Mouse (Mus musculus) fat pad, adult 2 months (tissue): ENCODE data around the gene Ttc41.
A peak's percentile ranks its signal among the peaks of the same experiment; 100 is the strongest.

Experiments
- DNase-seq: peaks from one replicate; pipeline ENCODE4 v3.0.0-alpha.2; 2011; ENCODE audit warnings: low read depth, low spot score; ENCODE audit errors: extremely low read depth

Gene Ttc41

DNA sequence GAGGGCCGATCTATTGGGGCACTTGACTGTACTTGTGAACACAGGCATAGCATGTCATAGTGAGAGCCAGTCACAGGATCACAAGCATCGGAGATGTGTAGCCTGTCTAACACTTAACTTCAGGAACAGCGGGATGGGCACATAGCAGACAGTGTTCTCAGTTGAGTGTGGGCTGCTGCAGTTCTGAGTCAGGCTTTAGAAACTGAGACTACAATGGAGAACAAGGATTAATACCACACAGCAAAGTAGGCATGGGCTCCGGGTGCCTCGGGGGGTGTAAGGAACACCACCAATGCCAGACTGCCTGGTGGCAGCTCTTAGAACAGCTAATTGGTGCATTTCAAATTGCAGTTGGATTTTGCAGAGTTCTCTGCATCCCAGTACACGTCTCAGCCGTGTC is 115.4 kb downstream of the Ttc41 start:
- no peak for DNase-seq

DNA sequence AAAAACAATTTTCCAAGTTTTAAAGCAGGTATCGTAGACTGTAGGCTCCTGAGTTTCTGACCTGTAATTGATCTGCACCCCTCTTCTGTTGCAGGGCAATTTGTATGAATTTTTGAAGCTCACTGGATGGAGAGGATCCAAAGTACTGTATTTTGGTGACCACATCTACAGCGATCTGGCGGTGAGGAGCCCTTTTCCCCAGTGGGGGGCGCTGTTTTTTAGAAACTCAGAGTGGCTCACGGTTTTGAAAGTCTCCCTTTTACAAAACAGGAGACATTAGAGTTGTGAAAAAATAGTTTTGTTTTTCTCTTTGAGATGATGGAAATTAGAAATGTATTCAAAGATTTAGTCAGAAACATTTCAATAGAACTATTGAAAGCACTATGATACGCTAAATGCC is 118.5 kb downstream of the Ttc41 start:
- no peak for DNase-seq

GRCm38 (mm10) chr10:86824871-86825270 is 119.3 kb downstream of the Ttc41 start:
- no peak for DNase-seq

DNA sequence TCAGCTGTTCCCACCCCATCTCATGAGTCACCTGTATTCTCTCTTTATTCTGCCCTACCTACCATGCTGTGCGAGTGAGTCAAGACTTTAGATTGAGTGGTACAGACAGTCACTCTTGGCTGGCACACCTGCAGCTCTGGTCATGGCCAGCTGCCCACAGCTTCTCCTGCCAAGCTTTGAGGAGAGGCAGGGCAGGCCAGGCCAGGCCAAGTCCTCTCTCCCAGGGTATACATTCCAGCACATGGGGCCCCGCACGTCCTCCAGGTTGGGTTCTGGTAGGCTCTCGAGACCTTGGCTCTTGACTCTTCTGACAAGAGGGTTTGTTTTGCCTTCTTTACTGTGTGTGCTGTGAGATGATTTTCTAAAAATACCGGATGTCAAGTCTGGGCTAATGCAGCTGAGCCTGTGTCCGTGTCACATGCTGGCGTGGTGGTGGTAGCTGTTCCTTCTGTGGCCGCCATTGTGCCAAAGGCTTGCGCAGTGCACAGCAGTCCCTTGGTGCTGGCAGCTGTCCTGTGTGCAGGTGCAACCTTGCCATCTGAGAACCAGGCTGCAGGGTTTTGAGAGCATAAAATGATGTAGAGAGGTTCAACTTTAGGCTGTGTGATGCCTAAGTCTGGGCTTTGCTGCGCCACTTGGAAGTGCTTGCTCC is 120.4 kb downstream of the Ttc41 start:
- peak; percentile 37 for DNase-seq
